Mouse (Mus musculus) heart, embryonic 14.5 days (tissue): ENCODE results near the gene Ksr1. TPM values are rescaled to one million over a fixed set of nuclear protein-coding genes. Genes with fewer than 3 reads are reported as not detected.

Source experiments
- ATAC-seq: fragments of 200-750 bp; cut with Nextera tagmentation; 2 replicates; pipeline ENCODE4 v1.8.0; 2017; ENCODE audit warnings: low read depth, moderate TSS enrichment; ENCODE audit not compliant: insufficient number of reproducible peaks, insufficient read depth, low FRiP score
- H3K27ac ChIP-seq, 2 experiments: fragments of 200-500 bp in 1 of 2; fragments of 300-500 bp in 1 of 2; sonication (generic) in 1 of 2; replicated peaks in 1 of 2; 2 replicates each; pipeline ENCODE4 v1.5.1; 2012 to 2014; ENCODE audit warnings: low read depth in 2 of 2, low read length in 2 of 2, control low read depth in 1 of 2, mild to moderate bottlenecking in 1 of 2, mixed read lengths in 1 of 2; ENCODE audit not compliant: control insufficient read depth in 1 of 2, insufficient read depth in 1 of 2
- H3K27me3 ChIP-seq: fragments of 300-500 bp; sonication (generic); 2 replicates; pipeline ENCODE4 v1.6.1; 2014; ENCODE audit warnings: mild to moderate bottlenecking, low read length, control low read depth; ENCODE audit not compliant: control insufficient read depth, insufficient read depth
- H3K36me3 ChIP-seq: fragments of 300-500 bp; sonication (generic); 2 replicates; pipeline ENCODE4 v1.6.1; 2014; ENCODE audit warnings: mild to moderate bottlenecking, control low read depth, low read length, mixed read lengths; ENCODE audit not compliant: control insufficient read depth, insufficient read depth
- H3K4me1 ChIP-seq, 2 experiments: fragments of 200-500 bp in 1 of 2; fragments of 300-500 bp in 1 of 2; sonication (generic) in 1 of 2; 2 replicates each; pipeline ENCODE4 v1.6.1; 2012 to 2014; ENCODE audit warnings: low read length in 2 of 2, control low read depth in 1 of 2, mixed read lengths in 1 of 2; ENCODE audit not compliant: control insufficient read depth in 2 of 2, insufficient read depth in 2 of 2
- H3K4me2 ChIP-seq: fragments of 300-500 bp; sonication (generic); 2 replicates; pipeline ENCODE4 v1.6.1; 2014; ENCODE audit warnings: mild to moderate bottlenecking, low read length
- H3K4me3 ChIP-seq, 2 experiments: fragments of 200-500 bp in 1 of 2; fragments of 300-500 bp in 1 of 2; sonication (generic) in 1 of 2; 2 replicates each; pipeline ENCODE4 v1.5.1; 2012 to 2014; ENCODE audit warnings: low read length in 2 of 2, mild to moderate bottlenecking in 2 of 2, control low read depth in 1 of 2, low read depth in 1 of 2, moderate library complexity in 1 of 2; ENCODE audit not compliant: control insufficient read depth in 1 of 2, insufficient read depth in 1 of 2
- H3K9ac ChIP-seq: fragments of 300-500 bp; sonication (generic); 2 replicates; pipeline ENCODE4 v1.6.1; 2014; ENCODE audit warnings: mild to moderate bottlenecking, low read length
- H3K9me3 ChIP-seq: fragments of 300-500 bp; sonication (generic); 2 replicates; pipeline ENCODE4 v1.6.1; 2016; ENCODE audit warnings: low read length, control low read depth; ENCODE audit not compliant: control insufficient read depth
- WGBS: fragments of 180-500 bp; shearing (Covaris S2); extraction: QIAGEN DNeasy Blood & Tissue Kit; methylation state at CpG from one replicate; pipeline ENCODE4 v1.1.7; 2014; 5-methylcytosine and 5-hydroxymethylcytosine counted together
- polyA plus RNA-seq: library from polyadenylated mRNA; unstranded; fragments of >200 nt; fragmentation: Nextera tagmentation; extraction: Ambion mirVana; gene quantifications from 2 replicates; pipeline ENCODE4 v1.2.1, GENCODE M21; 2014

Gene Ksr1
- polyA plus RNA-seq, 1 experiment from 2014 or later, result 5.8 TPM

DNA sequence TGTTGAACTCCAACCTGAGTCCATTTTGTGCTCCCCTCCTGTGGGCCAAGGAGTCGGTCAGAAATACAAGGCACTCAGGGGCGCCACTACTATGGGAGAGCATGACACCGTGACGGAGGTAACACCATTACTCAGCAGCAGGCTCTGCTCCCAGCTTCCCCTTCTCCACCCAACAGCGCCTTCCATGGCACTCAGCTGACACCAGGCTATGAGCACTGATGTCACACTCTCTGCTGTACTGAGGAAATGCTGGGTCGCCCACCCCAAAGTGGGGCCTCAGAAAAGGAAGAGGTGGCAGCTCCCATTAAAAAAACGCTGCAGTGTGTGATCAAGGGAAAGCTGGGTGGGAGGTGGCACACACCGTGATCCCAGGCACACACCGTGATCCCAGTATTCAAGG is 101.0 kb downstream of the Ksr1 start:
- H3K9me3 ChIP-seq, result no peaks in the 10 kb centered on the region
- H3K4me3 ChIP-seq, result no peak overlapping the region
- 90% methylated on average over 9 of the region's 9 CpGs for WGBS
- H3K9ac ChIP-seq, result no peak overlapping the region
- ATAC-seq, result no peak
- H3K4me1 ChIP-seq, result peaks cover 11 to 18% of the 10 kb centered on the region in 2 experiments; a peak in 3 of 4 replicates
- H3K4me2 ChIP-seq, result no peak overlapping the region
- no peak overlapping the region for H3K27ac ChIP-seq
- no peaks in the 10 kb centered on the region for H3K27me3 ChIP-seq
- H3K36me3 ChIP-seq, result peaks cover 53% of the 10 kb centered on the region

DNA sequence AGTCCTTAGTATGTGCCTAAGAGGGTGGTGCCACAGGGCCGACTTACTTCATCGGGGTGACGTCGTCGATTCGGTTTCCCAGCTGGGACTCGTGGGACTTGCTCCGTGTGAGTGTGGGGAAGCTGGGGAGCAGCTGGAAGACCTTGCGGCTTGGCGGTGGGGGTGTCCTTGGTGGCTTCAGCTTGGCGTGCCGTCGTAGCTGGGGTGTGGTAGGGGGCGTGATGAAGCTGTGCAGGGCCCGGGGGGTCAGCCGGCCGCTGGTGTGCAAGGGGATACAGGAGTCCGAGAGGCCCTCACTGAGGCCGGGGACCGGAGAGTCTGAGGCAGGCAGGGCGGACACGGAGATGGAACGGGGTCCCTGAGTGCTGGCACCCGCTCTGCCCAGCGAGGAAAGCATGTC is 101.4 kb downstream of the Ksr1 start:
- no peak overlapping the region for H3K4me2 ChIP-seq
- no peak for ATAC-seq
- H3K4me3 ChIP-seq, result no peak overlapping the region
- peaks cover 53% of the 10 kb centered on the region for H3K36me3 ChIP-seq
- 92% methylated on average over 25 of the region's 25 CpGs for WGBS
- no peaks in the 10 kb centered on the region for H3K9me3 ChIP-seq
- no peak overlapping the region for H3K27ac ChIP-seq
- peaks cover 11 to 18% of the 10 kb centered on the region in 2 experiments; a peak in 3 of 4 replicates for H3K4me1 ChIP-seq
- no peaks in the 10 kb centered on the region for H3K27me3 ChIP-seq
- H3K9ac ChIP-seq, result no peak overlapping the region

- ATAC-seq, result no peak
- H3K4me1 ChIP-seq, result peaks cover 5 to 6% of the 10 kb centered on the region in 2 experiments; a peak in 3 of 4 replicates
- no peak overlapping the region for H3K27ac ChIP-seq
- H3K4me2 ChIP-seq, result no peak overlapping the region
- H3K27me3 ChIP-seq, result no peaks in the 10 kb centered on the region
- WGBS, result 81% methylated on average over 14 of the region's 14 CpGs
- H3K9ac ChIP-seq, result no peak overlapping the region
- H3K9me3 ChIP-seq, result no peaks in the 10 kb centered on the region
- peaks cover 72% of the 10 kb centered on the region for H3K36me3 ChIP-seq
- H3K4me3 ChIP-seq, result no peak overlapping the region
Measured at GRCm38 (mm10) chr11:79041908-79042430, 104.2 kb downstream of the Ksr1 start.

DNA sequence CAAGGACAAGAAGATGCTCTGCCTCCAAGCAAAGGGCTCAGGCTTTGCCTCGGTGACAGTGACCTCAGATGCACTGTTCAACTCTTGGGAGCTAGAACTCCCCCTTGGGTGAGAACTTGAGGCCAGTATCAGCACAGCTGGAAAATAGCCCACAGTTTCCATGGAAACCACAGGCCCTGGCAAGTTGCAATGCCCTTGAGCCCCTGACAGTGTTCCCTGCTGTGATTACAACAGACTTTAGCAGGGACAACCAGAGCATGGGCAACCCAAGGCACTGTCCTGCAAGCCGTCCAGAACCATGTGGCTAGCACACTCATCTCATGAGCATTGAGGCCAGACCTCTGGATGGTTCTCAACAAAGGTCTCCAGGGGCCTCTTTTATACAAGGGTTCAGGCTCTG is 106.7 kb downstream of the Ksr1 start:
- Histone ChIP-seq H3K27me3 (no peaks in the 10 kb centered on the region), H3K4me3 (no peak overlapping the region), H3K9ac (no peak overlapping the region), H3K4me2 (no peak overlapping the region), H3K9me3 (no peaks in the 10 kb centered on the region), H3K4me1 (peaks cover 0 to 3% of the 10 kb centered on the region in 2 experiments; a peak in 1 of 4 replicates), H3K36me3 (peaks cover 76% of the 10 kb centered on the region), H3K27ac (no peak overlapping the region)
- ATAC-seq, result no peak
- WGBS, result 66% methylated on average over 2 of the region's 2 CpGs

DNA sequence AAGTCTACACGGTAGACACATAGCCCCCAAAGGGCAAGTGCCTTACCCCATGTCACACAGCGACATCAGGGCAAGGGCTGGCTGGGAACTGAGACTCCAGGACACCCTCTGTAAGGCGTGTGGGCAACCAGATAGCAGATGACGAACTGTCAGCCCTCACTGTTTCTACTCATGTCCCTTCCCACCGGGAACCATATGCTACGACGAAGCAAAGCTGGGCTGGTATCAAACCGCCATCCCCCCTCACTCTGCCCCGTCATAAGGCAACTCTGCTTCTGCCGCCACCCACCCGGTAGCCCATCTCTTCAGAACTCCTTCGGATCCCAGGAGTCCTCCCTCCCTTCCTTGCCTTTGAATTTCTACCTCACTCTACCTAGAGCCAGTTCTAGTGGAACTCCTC is 108.7 kb downstream of the Ksr1 start:
- Histone ChIP-seq H3K27ac (no peak overlapping the region), H3K9ac (no peak overlapping the region), H3K4me3 (no peak overlapping the region), H3K36me3 (peaks cover 74% of the 10 kb centered on the region), H3K27me3 (no peaks in the 10 kb centered on the region), H3K9me3 (no peaks in the 10 kb centered on the region), H3K4me1 (peaks cover 0 to 3% of the 10 kb centered on the region in 2 experiments; a peak in 1 of 4 replicates), H3K4me2 (no peak overlapping the region)
- 76% methylated on average over 12 of the region's 12 CpGs for WGBS
- no peak for ATAC-seq

DNA sequence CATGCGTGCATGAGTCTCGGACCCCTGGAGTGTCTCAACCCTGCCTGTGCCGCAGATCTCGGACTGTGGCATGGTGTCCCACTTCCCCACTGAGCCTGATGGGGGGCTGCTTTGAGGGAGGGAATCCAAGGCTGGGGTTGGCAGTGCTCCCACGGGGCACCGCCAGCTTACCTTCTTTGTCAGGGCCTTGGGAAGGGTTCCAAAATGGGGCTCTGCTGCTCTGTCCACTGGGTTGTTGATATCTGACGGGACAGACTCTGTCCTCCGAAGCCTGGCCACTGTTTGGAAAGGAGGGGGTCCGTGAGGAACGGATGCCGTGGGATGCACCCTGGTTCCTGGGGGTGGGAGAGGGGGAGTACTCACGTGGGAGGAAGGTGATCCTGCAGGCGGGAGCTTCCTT is 109.9 kb downstream of the Ksr1 start:
- peaks cover 0 to 3% of the 10 kb centered on the region in 2 experiments; a peak in 1 of 4 replicates for H3K4me1 ChIP-seq
- WGBS, result 84% methylated on average over 13 of the region's 13 CpGs
- no peaks in the 10 kb centered on the region for H3K9me3 ChIP-seq
- no peaks in the 10 kb centered on the region for H3K27me3 ChIP-seq
- H3K4me2 ChIP-seq, result no peak overlapping the region
- H3K36me3 ChIP-seq, result peaks cover 74% of the 10 kb centered on the region
- H3K9ac ChIP-seq, result no peak overlapping the region
- no peak overlapping the region for H3K4me3 ChIP-seq
- ATAC-seq, result no peak
- no peak overlapping the region for H3K27ac ChIP-seq

- Histone ChIP-seq H3K27me3 (no peaks in the 10 kb centered on the region), H3K4me2 (no peak overlapping the region), H3K4me1 (peaks cover 0 to 10% of the 10 kb centered on the region in 2 experiments; a peak in 2 of 4 replicates), H3K4me3 (no peak overlapping the region), H3K27ac (no peak overlapping the region), H3K9ac (no peak overlapping the region), H3K9me3 (no peaks in the 10 kb centered on the region), H3K36me3 (peaks cover 63% of the 10 kb centered on the region)
- ATAC-seq, result no peak
- WGBS, result 85% methylated on average over 11 of the region's 11 CpGs
Measured at GRCm38 (mm10) chr11:79033636-79034035, 112.6 kb downstream of the Ksr1 start.

GRCm38 (mm10) chr11:79033021-79033420 is 113.2 kb downstream of the Ksr1 start:
- no peak overlapping the region for H3K9ac ChIP-seq
- no peak overlapping the region for H3K4me3 ChIP-seq
- 82% methylated on average over 12 of the region's 12 CpGs for WGBS
- H3K9me3 ChIP-seq, result no peaks in the 10 kb centered on the region
- no peaks in the 10 kb centered on the region for H3K27me3 ChIP-seq
- no peak overlapping the region for H3K27ac ChIP-seq
- no peak overlapping the region for H3K4me2 ChIP-seq
- H3K36me3 ChIP-seq, result peaks cover 60% of the 10 kb centered on the region
- peaks cover 0 to 10% of the 10 kb centered on the region in 2 experiments; a peak in 2 of 4 replicates for H3K4me1 ChIP-seq
- ATAC-seq, result no peak
